Mouse (Mus musculus) forebrain, embryonic 10.5 days (tissue): ENCODE measurements around the gene Numbl. TPM values are rescaled to one million over a fixed set of nuclear protein-coding genes. Genes with fewer than 3 reads are reported as not detected.

Experiments used
- DNase-seq: peaks from one replicate; pipeline ENCODE4 v3.0.0-alpha.2; 2017; ENCODE audit warnings: low spot score; ENCODE audit errors: extremely low spot score
- H3K27ac ChIP-seq: fragments of 300-500 bp; sonication (generic); 2 replicates; pipeline ENCODE4 v1.5.1; 2016; ENCODE audit warnings: mild to moderate bottlenecking
- H3K27me3 ChIP-seq: fragments of 300-500 bp; sonication (generic); 2 replicates; pipeline ENCODE4 v1.6.1; 2016; ENCODE audit warnings: mild to moderate bottlenecking; ENCODE audit not compliant: poor library complexity, severe bottlenecking
- H3K36me3 ChIP-seq: fragments of 300-500 bp; sonication (generic); replicated peaks from 2 replicates; pipeline ENCODE4 v1.6.1; 2016; ENCODE audit warnings: mild to moderate bottlenecking, moderate library complexity
- H3K4me1 ChIP-seq: fragments of 300-500 bp; sonication (generic); 2 replicates; pipeline ENCODE4 v1.6.1; 2016
- H3K4me3 ChIP-seq: fragments of 300-500 bp; sonication (generic); 2 replicates; pipeline ENCODE4 v1.5.1; 2016; ENCODE audit warnings: mild to moderate bottlenecking, moderate library complexity
- H3K9me3 ChIP-seq: fragments of 300-500 bp; sonication (generic); 2 replicates; pipeline ENCODE4 v1.6.1; 2016; ENCODE audit warnings: mild to moderate bottlenecking, moderate library complexity
- WGBS: fragments of 180-500 bp; shearing (Covaris S2); methylation state at CpG from one replicate; pipeline ENCODE4 v1.1.7; 2016; 5-methylcytosine and 5-hydroxymethylcytosine counted together
- polyA plus RNA-seq: library from polyadenylated mRNA; unstranded; fragments of >200 nt; fragmentation: Nextera tagmentation; extraction: Ambion mirVana; gene quantifications from 2 replicates; pipeline ENCODE4 v1.2.1, GENCODE M21; 2016

Numbl gene
- polyA plus RNA-seq, 1 experiment from 2014 or later, result 15.6 TPM

DNA sequence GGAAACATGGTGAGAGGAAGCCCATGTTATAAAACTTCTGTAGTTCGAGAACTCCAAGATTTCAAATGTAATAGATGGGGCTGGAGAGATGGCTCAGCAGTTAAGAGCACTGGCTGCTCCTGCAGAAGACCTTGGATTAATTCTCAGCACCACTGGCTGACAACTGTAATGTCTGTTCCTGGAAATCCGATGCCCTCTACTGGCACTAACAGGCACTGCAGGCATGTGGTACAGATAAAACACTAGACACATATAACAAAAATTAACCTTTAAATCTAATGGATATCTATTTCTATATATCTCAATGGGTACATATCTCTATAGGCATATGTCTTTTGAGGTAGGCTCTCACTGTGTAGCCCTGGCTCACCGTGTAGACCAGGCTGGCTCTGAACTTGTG lies 56.2 kb downstream of the Numbl start:
- Histone ChIP-seq H3K36me3 (peaks cover 16% of the 10 kb centered on the region), H3K4me3 (no peak overlapping the region), H3K27me3 (peaks cover 26% of the 10 kb centered on the region), H3K27ac (no peak overlapping the region), H3K9me3 (peaks cover 22% of the 10 kb centered on the region; the same call in 1 of the 2 replicates), H3K4me1 (peaks cover 28% of the 10 kb centered on the region)
- DNase-seq, result no peak
- WGBS, result 93% methylated on average over 3 of the region's 3 CpGs

DNA sequence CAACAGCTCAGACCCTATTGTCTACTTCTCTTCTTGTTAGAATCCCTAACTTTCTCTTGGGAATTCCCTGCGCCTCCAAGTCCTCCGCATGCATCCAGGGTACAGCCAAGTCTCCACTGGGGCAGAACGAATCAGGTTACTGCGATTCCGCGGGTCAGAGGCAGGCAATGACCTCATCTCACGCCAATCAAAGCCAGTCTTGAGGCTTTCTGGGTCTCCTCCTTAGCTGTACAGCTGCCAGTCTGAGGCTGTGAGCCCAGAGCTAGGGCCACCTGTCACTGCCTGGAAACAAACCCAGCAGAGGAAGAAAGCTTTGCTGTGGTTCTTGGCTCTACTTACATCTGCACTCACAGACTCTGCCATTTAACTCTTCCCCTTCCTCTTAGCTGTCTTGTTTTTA lies 57.7 kb downstream of the Numbl start:
- Histone ChIP-seq H3K27me3 (peaks cover 15% of the 10 kb centered on the region), H3K4me3 (no peak overlapping the region), H3K27ac (no peak overlapping the region), H3K4me1 (peaks cover 18% of the 10 kb centered on the region), H3K9me3 (peaks cover 22% of the 10 kb centered on the region; the same call in 1 of the 2 replicates), H3K36me3 (peaks cover 16% of the 10 kb centered on the region)
- WGBS, result 44% methylated on average over 7 of the region's 7 CpGs
- no peak for DNase-seq

DNA sequence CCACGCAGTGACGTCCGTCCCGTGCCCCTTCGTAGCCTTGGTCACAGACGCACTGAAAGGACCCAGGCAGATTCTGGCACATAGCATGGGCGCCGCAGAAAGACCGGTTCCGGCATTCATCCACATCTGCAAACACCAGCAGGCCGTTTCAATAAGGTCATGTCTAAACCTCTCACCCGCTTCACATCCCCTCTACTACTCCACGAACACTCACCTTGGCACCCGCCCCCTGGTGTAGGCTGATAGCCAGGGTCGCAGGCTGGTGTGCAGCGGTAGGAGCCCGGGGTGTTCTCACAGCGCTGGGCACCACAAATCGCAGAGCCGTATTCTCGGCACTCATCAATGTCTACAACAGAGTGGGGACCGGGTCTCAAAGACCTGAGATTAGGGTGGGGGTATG lies 61.2 kb downstream of the Numbl start:
- Histone ChIP-seq H3K27ac (no peak overlapping the region), H3K9me3 (peaks cover 4% of the 10 kb centered on the region; the same call in 1 of the 2 replicates), H3K27me3 (peaks cover 39% of the 10 kb centered on the region), H3K36me3 (peaks cover 6% of the 10 kb centered on the region; the same call in 1 of the 2 replicates), H3K4me3 (no peak overlapping the region), H3K4me1 (peaks cover 29% of the 10 kb centered on the region)
- no peak for DNase-seq
- WGBS, result 92% methylated on average over 22 of the region's 22 CpGs

DNA sequence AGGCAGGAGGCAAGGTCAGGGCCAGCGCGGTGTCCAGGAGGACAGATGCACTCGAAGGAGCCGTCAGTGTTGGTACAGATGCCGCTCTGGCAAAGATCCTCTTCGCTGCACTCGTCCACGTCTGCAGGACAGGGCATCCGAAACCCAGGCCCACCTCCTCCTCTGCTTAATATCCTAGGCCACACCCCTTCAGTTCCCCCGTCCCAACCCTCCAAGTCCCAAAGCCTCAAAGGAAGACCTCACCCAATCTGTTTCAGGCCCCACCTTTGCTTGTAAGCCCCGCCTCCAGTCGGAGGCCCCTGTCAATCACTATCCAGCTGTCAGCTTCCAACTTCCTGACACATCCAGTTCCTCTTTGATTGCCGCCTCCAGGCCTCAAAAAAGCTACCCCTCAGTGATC lies 64.1 kb downstream of the Numbl start:
- no peak overlapping the region for H3K4me3 ChIP-seq
- peaks cover 6% of the 10 kb centered on the region; the same call in 1 of the 2 replicates for H3K36me3 ChIP-seq
- H3K27me3 ChIP-seq, result peaks cover 68% of the 10 kb centered on the region
- H3K27ac ChIP-seq, result no peak overlapping the region
- no peak for DNase-seq
- no peaks in the 10 kb centered on the region for H3K9me3 ChIP-seq
- H3K4me1 ChIP-seq, result peaks cover 38% of the 10 kb centered on the region
- WGBS, result 25% methylated on average over 13 of the region's 13 CpGs

DNA sequence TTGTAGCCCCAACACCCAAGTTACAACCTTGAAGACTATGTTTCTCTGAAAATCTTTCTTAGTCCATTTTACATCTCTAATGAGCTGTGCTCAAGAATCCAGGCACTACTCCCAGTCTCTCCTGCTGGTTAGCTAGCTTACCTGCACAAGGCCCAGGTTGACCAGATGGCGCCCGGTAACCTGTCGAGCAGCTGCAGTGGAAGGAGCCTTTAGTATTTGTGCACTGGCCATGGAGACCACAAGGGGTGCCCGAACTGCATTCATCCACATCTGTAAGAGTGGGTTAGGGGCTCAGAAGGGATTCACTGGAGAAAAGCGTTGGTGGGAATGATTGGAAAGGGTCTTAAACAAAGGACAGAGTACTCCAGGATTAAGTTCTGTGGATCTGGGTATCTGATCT lies 64.8 kb downstream of the Numbl start:
- Histone ChIP-seq H3K4me3 (no peak overlapping the region), H3K36me3 (0 out of 2 replicates have a peak, but pooled peaks cover 9% of the 10 kb centered on the region), H3K9me3 (no peaks in the 10 kb centered on the region), H3K27me3 (peaks cover 75% of the 10 kb centered on the region), H3K27ac (no peak overlapping the region), H3K4me1 (peaks cover 31% of the 10 kb centered on the region)
- 92% methylated on average over 5 of the region's 5 CpGs for WGBS
- no peak for DNase-seq

DNA sequence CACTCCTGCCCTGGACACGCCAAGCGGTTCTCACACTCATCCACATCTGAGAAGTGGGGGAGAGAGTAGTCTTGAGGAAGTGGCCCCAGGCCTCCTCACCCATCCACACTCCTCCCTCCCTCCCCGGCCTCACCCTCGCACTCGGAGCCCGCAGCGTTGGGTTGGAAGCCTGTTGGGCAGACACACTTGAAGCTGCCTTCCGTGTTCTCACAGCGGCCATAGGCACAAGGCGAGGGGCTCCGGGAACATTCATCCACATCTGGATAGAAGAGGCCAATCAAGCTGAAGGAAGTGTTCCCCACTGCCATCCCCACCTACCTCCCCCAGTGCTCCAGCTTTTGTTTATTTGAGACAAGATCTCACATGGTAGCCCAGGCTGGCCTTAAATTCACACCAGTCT lies 65.9 kb downstream of the Numbl start:
- no peak overlapping the region for H3K27ac ChIP-seq
- DNase-seq, result no peak
- H3K4me3 ChIP-seq, result no peak overlapping the region
- H3K9me3 ChIP-seq, result no peaks in the 10 kb centered on the region
- 0 out of 2 replicates have a peak, but pooled peaks cover 9% of the 10 kb centered on the region for H3K36me3 ChIP-seq
- H3K27me3 ChIP-seq, result peaks cover 86% of the 10 kb centered on the region
- H3K4me1 ChIP-seq, result peaks cover 36% of the 10 kb centered on the region
- WGBS, result 96% methylated on average over 11 of the region's 11 CpGs

DNA sequence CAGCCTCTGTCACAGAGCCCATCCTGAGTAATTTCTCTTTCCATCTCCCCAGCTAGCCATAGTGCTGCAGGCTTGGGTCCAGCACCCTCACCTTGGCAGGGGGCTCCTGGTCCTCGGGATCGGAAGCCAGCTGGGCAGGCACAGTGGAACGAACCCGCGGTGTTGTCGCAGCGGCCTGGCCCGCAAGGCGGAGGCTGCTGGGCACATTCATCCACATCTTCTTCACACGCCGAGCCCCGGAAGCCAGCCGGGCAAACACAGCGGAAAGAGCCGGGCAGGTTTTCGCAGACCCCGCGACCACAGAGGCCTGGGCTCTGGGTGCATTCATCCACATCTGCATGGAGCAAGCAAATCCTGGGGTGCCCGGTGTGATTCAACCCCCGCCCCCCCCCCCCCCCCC lies 66.7 kb downstream of the Numbl start:
- Histone ChIP-seq H3K27ac (no peak overlapping the region), H3K4me3 (0 out of 2 replicates have a peak overlapping the region, but pooled peaks have one; percentile 41), H3K27me3 (peaks cover 94% of the 10 kb centered on the region), H3K4me1 (peaks cover 44% of the 10 kb centered on the region), H3K9me3 (no peaks in the 10 kb centered on the region), H3K36me3 (0 out of 2 replicates have a peak, but pooled peaks cover 9% of the 10 kb centered on the region)
- 54% methylated on average over 18 of the region's 20 CpGs for WGBS
- no peak for DNase-seq

DNA sequence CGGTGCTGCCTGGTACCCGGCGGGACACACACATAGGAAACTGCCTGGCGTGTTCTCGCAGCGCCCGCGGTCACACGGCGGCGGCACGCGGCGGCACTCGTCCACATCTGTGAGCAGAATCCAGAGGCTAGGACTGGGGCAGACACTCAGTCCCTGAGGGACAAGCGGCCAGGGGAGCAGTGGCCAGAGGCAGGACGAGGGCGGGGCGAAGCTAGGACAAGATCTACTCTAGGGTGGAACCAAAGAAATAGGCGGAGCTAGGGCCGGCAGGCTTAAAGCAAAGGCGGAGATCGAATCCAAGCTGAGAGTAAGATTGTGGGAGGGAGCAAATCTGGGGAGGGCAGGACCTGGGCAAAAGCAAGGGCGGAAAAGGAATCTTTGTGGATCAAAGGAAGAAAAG lies 67.5 kb downstream of the Numbl start:
- Histone ChIP-seq H3K4me1 (peaks cover 52% of the 10 kb centered on the region), H3K27me3 (peaks cover 100% of the 10 kb centered on the region), H3K36me3 (0 out of 2 replicates have a peak, but pooled peaks cover 9% of the 10 kb centered on the region), H3K4me3 (peak overlapping the region; percentile 41), H3K27ac (no peak overlapping the region), H3K9me3 (no peaks in the 10 kb centered on the region)
- WGBS, result 2% methylated on average over 24 of the region's 24 CpGs
- DNase-seq, result peak; percentile 60

DNA sequence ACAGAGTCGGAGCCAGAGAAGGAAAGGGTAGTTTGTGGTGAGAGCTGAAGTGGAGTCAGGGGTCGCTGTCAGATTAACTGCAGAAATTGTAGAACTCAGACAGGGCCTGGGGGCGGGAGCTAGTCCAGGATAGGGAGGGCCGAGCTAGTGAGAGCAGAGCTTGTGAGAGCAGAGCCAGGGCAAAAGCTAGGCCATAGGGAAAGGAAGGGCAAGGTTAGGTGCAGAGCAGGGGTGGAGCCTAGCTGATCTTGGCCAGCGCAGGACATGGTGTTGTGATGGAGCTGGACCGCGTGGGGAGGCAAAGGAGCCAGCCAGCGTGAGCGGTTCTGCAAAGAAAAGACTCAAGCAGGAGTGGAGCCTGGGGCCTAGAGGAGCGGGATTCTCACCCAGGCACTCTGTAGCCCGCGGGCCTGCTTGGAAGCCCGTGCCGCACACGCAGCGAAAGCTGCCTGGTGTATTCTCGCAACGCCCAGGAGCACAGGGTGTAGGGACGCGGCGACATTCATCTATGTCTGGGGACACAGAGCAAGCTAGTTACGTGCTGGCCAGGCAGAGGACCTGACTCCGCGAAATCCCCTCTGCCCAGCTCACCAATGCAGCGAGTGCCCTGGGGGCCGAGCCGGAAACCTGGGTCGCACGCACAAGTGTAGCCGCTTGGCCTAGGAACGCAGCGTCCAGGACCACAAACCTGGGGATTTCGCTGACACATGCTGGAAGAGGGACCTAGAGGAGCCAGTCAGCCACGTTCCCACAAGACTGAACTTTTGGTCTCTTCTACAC lies 68.1 kb downstream of the Numbl start:
- Histone ChIP-seq H3K27ac (no peak overlapping the region), H3K9me3 (no peaks in the 10 kb centered on the region)
- no peak for DNase-seq

DNA sequence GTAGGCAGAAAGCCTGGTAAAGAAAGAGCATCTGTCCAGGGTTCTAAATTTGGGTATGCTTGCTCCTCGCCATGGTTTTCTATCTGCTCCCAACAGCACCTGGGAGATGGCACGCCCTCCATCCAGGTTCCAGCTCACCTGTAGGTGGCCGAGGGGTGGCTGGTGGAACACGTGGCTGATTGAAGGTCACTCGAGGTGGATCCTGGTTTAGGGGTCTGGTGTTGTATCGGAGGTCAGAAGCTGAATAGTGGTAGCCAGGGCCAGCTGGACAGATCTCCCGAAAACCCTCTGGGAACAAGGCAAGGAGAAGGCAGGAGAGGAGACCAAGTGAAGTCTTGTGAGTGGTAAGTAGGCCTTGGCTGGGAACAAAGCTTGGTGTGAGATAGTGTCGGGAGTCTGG lies 69.3 kb downstream of the Numbl start:
- 92% methylated on average over 8 of the region's 8 CpGs for WGBS
- peaks cover 60% of the 10 kb centered on the region for H3K4me1 ChIP-seq
- 0 out of 2 replicates have a peak, but pooled peaks cover 9% of the 10 kb centered on the region for H3K36me3 ChIP-seq

More for the DNA sequence above, 68.1 kb downstream of the Numbl start:
- Histone ChIP-seq H3K36me3 (0 out of 2 replicates have a peak, but pooled peaks cover 9% of the 10 kb centered on the region), H3K4me1 (peaks cover 58% of the 10 kb centered on the region), H3K27me3 (peaks cover 100% of the 10 kb centered on the region), H3K4me3 (peak overlapping the region; percentile 41)
- 22% methylated on average over 34 of the region's 34 CpGs for WGBS

DNA sequence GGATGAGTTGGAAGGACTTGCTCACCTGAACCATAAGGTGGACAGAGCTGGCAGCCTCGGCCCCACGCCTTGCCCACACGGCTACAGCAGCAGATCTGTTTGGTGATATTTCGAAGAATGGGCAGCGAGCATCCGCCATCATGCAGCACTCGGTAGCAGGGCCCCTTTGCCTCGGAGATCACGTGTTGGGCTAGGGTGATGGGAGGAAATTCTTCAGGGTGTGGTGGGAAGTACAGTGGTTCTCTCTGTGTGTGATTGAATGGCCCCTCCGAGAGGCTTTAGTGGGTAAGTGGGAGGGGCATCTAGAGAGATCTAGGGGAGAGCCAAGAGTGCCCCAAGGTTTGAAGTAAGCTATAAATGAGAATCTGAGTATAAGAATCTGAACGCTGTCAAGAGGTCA lies 69.9 kb downstream of the Numbl start:
- no peak overlapping the region for H3K4me3 ChIP-seq
- 0 out of 2 replicates have a peak, but pooled peaks cover 7% of the 10 kb centered on the region for H3K36me3 ChIP-seq
- H3K4me1 ChIP-seq, result peaks cover 64% of the 10 kb centered on the region
- peaks cover 100% of the 10 kb centered on the region for H3K27me3 ChIP-seq
- 88% methylated on average over 11 of the region's 11 CpGs for WGBS
- no peak for DNase-seq
- H3K27ac ChIP-seq, result no peak overlapping the region
- H3K9me3 ChIP-seq, result no peaks in the 10 kb centered on the region

More for the DNA sequence above, 69.3 kb downstream of the Numbl start:
- peaks cover 100% of the 10 kb centered on the region for H3K27me3 ChIP-seq
- no peaks in the 10 kb centered on the region for H3K9me3 ChIP-seq
- no peak for DNase-seq
- no peak overlapping the region for H3K27ac ChIP-seq
- H3K4me3 ChIP-seq, result no peak overlapping the region

DNA sequence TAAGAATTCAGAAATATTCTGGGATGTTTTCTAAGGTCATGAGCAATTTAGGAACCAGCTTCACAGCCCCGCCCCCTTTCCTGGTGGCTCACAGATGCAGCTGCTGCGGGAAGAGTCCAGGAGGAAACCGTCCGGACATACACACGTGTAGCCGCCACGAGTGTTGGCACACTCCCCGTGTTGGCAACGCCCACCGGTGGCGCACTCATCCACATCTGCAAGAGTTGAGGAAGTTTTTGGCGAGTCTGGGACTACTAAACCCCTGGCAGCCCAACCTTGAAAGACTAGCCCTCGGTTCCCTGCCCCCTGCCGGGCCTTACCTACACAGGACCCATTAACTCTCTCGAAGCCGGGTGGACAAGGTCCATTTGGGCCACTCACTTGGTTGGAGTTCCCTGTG lies 70.4 kb downstream of the Numbl start:
- Histone ChIP-seq H3K4me3 (no peak overlapping the region), H3K4me1 (peaks cover 69% of the 10 kb centered on the region), H3K27me3 (peaks cover 100% of the 10 kb centered on the region), H3K9me3 (no peaks in the 10 kb centered on the region), H3K36me3 (0 out of 2 replicates have a peak, but pooled peaks cover 7% of the 10 kb centered on the region), H3K27ac (no peak overlapping the region)
- 40% methylated on average over 16 of the region's 16 CpGs for WGBS
- DNase-seq, result no peak

DNA sequence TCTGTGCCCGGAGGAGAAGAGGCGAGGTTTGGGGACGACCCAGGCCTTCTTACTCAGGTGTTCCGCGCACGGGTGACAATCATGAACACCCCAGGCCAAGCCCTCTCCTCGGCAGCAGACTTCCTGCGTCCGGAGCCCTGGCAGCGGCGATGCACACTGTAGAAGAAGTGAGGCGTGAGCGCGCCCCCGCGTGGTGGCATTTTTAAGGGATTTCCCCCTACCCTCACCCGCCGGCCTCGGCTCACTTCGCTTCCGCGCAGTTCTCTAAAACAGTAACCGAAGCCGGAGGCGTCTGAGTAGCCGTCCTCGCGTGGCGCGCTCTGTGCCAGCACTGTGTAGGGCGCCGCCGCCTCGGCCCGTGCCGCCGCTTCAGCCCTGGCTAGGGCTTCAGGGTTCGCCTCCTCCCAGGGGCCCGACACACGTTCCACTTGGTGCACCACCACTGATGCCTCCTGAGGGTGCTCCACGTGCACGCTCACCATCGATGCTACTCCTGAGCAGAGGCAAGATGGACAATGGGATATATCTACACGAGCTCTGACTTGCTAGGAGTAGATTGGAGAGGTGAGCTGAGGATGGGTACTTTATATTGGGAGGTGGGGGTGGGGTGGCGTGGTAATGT lies 71.2 kb downstream of the Numbl start:
- Histone ChIP-seq H3K27ac (no peak overlapping the region), H3K4me3 (peak overlapping the region; percentile 54), H3K4me1 (peaks cover 77% of the 10 kb centered on the region), H3K9me3 (no peaks in the 10 kb centered on the region), H3K27me3 (peaks cover 100% of the 10 kb centered on the region), H3K36me3 (0 out of 2 replicates have a peak, but pooled peaks cover 7% of the 10 kb centered on the region)
- peak; percentile 80 for DNase-seq
- 5% methylated on average over 45 of the region's 45 CpGs for WGBS
